Mouse (Mus musculus): Measurements from ENCODE around the gene Pnldc1.

DNA sequence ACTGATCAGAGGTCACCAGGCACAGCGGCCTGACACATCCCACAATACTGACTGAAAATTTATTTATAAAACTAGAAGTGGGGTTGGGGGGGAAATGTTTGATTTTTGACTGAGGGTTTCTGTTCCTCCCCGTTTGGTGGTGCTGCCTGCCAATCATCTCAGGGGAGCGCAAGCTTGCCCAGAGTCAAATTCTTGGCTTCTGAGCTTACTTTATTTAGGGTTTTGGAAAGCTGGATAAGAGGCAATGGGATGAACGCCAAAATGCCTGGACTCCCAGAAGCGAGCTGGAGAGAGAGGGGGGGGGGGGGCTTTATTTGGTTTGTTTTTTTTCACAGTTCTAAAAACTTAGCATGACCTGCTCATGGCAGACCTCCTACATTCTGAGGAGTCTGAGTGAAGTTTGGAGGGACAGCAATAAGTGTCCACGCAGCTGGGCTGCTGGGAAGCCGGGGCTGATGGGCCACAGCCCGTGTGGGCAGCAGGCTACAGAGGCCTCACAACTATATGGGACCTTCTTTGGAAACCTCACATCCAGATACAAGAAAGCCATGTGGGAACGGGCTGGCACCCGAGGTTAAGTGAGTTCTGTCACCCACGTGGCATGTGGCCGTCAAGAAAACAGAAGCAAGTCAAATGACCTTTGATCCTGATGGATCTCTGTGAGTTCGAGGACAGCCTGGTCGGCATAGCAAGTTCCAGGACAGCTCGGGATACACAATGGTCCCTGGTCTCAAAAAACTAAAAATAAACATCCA lies 22.8 kb downstream of the Pnldc1 start:
- TF ChIP-seq CTCF (IDR thresholded peaks at IDR 0.05; ENCODE audit: low read depth) (no peak), EP300 (optimal IDR thresholded peaks at IDR 0.05) (no peak)

Measured in stomach, postnatal 0 days (tissue).